Mouse (Mus musculus): ENCODE data around the gene 1700020A23Rik. TPM values are rescaled to one million over a fixed set of nuclear protein-coding genes. Genes with fewer than 3 reads are reported as not detected.
A peak's percentile ranks its signal among the peaks of the same experiment; 100 is the strongest.

The 1700020A23Rik gene
- polyA plus RNA-seq, 1 experiment from 2014 or later, result not detected

GRCm38 (mm10) chr2:130421781-130422620 lies 16.9 kb downstream of the 1700020A23Rik start:
- H3K36me3 ChIP-seq (ENCODE audit: control insufficient read depth, insufficient read depth, low read length), result no peaks in the 10 kb centered on the region
- WGBS, result 97% methylated on average over 26 of the region's 26 CpGs
- no peak overlapping the region for H3K27ac ChIP-seq (ENCODE audit: low read depth, low read length)
- DNase-seq (ENCODE audit: low spot score) (no peak), ATAC-seq (ENCODE audit: low FRiP score) (no peak)
- H3K4me2 ChIP-seq (replicated peaks; ENCODE audit: low read depth, low read length), result no peak overlapping the region
- no peaks in the 10 kb centered on the region for H3K9me3 ChIP-seq (ENCODE audit: control insufficient read depth, low read length)
- H3K4me1 ChIP-seq (replicated peaks; ENCODE audit: control insufficient read depth, insufficient read depth, low read length), result 0 out of 2 replicates have a peak, but pooled peaks cover 4% of the 10 kb centered on the region
- H3K27me3 ChIP-seq (ENCODE audit: control insufficient read depth, insufficient read depth, low read length), result no peaks in the 10 kb centered on the region
- H3K4me3 ChIP-seq (ENCODE audit: low read depth, low read length), result no peak overlapping the region
- no peak overlapping the region for H3K9ac ChIP-seq (ENCODE audit: low read depth, low read length)

DNA sequence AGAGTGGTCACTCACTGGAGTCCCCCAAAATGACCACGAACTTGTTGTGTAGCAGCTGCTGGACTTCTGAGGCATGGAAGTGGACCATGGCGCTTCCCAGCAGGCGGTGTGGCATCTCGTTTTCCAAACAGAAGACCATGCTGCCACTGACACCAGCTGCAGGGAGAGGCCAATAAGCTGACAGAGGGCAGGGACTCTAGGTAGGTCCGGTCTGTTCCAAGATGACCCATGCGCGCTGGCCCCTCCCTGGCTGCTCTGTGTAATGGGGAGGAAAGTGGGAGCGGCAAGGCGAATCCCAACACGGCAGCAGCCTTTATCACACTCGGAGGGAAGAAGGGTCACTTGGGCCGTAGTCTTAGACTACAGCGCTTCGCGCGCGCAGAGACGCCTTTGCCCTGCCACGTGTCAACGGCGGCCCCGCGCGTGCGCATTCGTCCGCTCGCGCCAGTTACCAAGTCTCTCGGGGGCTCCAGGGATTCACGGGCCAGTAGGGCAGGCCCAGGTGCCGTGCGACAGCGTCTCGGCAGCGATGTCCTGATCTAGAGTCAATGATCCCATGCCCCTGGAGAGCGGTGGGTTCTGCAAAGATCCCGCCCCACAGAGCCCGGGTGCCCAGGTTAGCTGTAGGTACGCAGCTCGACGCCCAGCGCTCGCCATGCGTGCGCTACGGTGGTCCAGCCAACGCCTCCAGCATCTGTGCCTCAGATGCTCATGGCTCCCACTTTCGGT lies 18.5 kb downstream of the 1700020A23Rik start:
- Histone ChIP-seq H3K27me3 (ENCODE audit: control insufficient read depth, insufficient read depth, low read length) (no peaks in the 10 kb centered on the region), H3K4me3 (ENCODE audit: low read depth, low read length) (peak overlapping the region; percentile 79), H3K27ac (ENCODE audit: low read depth, low read length) (peak overlapping the region; percentile 77), H3K9me3 (ENCODE audit: control insufficient read depth, low read length) (no peaks in the 10 kb centered on the region), H3K36me3 (ENCODE audit: control insufficient read depth, insufficient read depth, low read length) (no peaks in the 10 kb centered on the region), H3K9ac (ENCODE audit: low read depth, low read length) (peak overlapping the region; percentile 87), H3K4me2 (replicated peaks; ENCODE audit: low read depth, low read length) (peak overlapping the region; percentile 83), H3K4me1 (replicated peaks; ENCODE audit: control insufficient read depth, insufficient read depth, low read length) (0 out of 2 replicates have a peak, but pooled peaks cover 4% of the 10 kb centered on the region)
- WGBS, result 18% methylated on average over 49 of the region's 49 CpGs
- DNase-seq (ENCODE audit: low spot score) (peak; percentile 88), ATAC-seq (ENCODE audit: low FRiP score) (peak; percentile 78)

DNA sequence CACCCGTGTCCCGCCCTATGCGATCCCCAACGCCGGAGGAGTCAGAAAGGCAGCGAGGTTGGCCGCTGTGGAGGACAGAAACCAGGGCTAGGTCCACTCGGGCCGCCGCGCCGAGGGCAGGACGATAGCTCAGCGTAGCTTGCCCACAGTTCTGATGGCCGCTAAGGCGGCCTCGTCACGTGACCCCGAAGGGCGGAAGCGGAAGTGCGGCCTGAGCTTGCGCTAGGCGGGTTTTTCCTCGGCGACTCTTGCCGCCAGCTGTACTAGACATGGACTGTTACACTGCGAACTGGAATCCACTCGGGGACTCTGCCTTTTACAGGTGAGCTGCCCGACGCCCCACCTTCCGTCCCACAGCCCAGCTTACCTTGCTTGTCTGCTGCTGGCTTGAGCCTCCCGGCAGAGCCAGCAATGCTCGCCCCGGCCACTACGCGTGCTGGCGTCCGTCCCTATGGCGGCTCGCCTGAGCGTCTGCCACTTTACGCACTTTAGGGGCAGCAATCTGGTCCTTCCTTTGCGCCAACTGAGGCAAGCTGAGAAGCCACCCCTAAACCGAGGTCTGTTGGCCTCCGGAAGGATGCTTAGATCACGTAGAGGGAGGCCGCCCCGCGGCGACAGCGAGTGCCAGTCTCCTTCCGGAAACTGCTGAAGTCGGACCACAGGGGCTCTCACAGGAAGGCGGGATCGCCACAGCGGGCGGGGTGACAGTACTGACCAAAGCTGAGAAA lies 19.2 kb downstream of the 1700020A23Rik start, which contains the start of the genes Vps16 and Pced1a:
Vps16 (plus strand) TSS at position 214 of the 728 bp plus-strand sequence.
Pced1a (minus strand) TSS at position 576 of the 728 bp plus-strand sequence.
- WGBS, result under 1% methylated on average over 58 of the region's 58 CpGs
- ATAC-seq (ENCODE audit: low FRiP score), result peak; percentile 96
- H3K27ac ChIP-seq (ENCODE audit: low read depth, low read length), result peak within 1 kb of the TSS; percentile 77

DNA sequence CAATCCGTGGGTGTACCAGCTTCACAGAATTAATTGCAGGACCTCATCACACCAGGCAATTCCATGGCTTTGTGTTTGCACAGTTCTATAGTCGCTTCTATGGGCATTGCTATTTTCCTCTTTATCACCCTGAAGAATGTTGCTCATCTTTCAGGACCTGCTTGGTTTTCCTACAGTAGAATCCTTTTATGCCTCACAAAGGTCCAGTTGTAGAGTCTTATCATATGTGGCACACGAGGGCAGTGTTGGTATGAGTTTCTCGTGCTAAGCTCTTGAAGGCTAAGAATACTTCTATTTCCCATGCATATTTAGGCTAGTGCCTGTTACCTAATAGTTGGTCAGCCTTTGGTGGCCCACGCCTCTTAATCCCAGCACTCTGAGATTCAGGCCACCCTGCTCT lies 20.1 kb downstream of the 1700020A23Rik start:
- Histone ChIP-seq H3K9me3 (ENCODE audit: control insufficient read depth, low read length) (no peaks in the 10 kb centered on the region), H3K4me2 (replicated peaks; ENCODE audit: low read depth, low read length) (peak overlapping the region; percentile 83), H3K4me1 (replicated peaks; ENCODE audit: control insufficient read depth, insufficient read depth, low read length) (0 out of 2 replicates have a peak, but pooled peaks cover 4% of the 10 kb centered on the region), H3K27ac (ENCODE audit: low read depth, low read length) (no peak overlapping the region), H3K36me3 (ENCODE audit: control insufficient read depth, insufficient read depth, low read length) (no peaks in the 10 kb centered on the region), H3K9ac (ENCODE audit: low read depth, low read length) (peak overlapping the region; percentile 87; the same call in 1 of the 2 replicates), H3K27me3 (ENCODE audit: control insufficient read depth, insufficient read depth, low read length) (no peaks in the 10 kb centered on the region), H3K4me3 (ENCODE audit: low read depth, low read length) (peak overlapping the region; percentile 79)
- ATAC-seq (ENCODE audit: low FRiP score), result no peak
- no peak for DNase-seq (ENCODE audit: low spot score)
- WGBS, result 56% methylated on average over 5 of the region's 5 CpGs

More for the DNA sequence above, 19.2 kb downstream of the 1700020A23Rik start, which contains the start of the genes Vps16 and Pced1a:
- Histone ChIP-seq H3K36me3 (ENCODE audit: control insufficient read depth, insufficient read depth, low read length) (no peaks in the 10 kb centered on the region), H3K4me1 (replicated peaks; ENCODE audit: control insufficient read depth, insufficient read depth, low read length) (0 out of 2 replicates have a peak, but pooled peaks cover 4% of the 10 kb centered on the region), H3K4me2 (replicated peaks; ENCODE audit: low read depth, low read length) (peak within 1 kb of the TSS; percentile 83), H3K9ac (ENCODE audit: low read depth, low read length) (peak within 1 kb of the TSS; percentile 87), H3K4me3 (ENCODE audit: low read depth, low read length) (peak within 1 kb of the TSS; percentile 79), H3K27me3 (ENCODE audit: control insufficient read depth, insufficient read depth, low read length) (no peaks in the 10 kb centered on the region), H3K9me3 (ENCODE audit: control insufficient read depth, low read length) (no peaks in the 10 kb centered on the region)
- DNase-seq (ENCODE audit: low spot score), result peak; percentile 96

DNA sequence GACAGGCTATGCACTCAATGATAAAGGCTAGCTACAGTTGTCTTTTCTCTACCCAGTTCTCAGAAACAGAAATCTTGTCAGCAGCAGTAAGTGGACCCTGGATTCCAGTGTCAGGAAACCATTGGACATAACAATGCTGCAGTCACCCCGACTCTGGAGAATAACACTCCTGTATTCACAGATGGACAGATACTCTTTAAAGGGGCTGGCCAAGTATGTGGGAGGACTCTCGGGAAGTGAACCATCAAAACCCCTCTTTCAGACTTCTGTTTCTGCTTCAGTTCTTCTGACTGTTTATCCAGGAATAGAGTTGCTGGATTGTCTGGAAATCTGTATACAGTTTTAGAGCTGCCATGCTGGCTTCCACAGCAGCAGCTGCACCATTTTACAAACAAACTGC lies 24.8 kb downstream of the 1700020A23Rik start:
- 0 out of 2 replicates have a peak, but pooled peaks cover 2% of the 10 kb centered on the region for H3K4me1 ChIP-seq (replicated peaks; ENCODE audit: control insufficient read depth, insufficient read depth, low read length)
- no peaks in the 10 kb centered on the region for H3K27me3 ChIP-seq (ENCODE audit: control insufficient read depth, insufficient read depth, low read length)
- no peaks in the 10 kb centered on the region for H3K36me3 ChIP-seq (ENCODE audit: control insufficient read depth, insufficient read depth, low read length)
- no peak overlapping the region for H3K4me3 ChIP-seq (ENCODE audit: low read depth, low read length)
- no peak overlapping the region for H3K4me2 ChIP-seq (replicated peaks; ENCODE audit: low read depth, low read length)
- H3K9ac ChIP-seq (ENCODE audit: low read depth, low read length), result no peak overlapping the region
- WGBS, result 76% methylated on average over 2 of the region's 2 CpGs
- H3K27ac ChIP-seq (ENCODE audit: low read depth, low read length), result no peak overlapping the region
- DNase-seq (ENCODE audit: low spot score) (no peak), ATAC-seq (ENCODE audit: low FRiP score) (no peak)
- H3K9me3 ChIP-seq (ENCODE audit: control insufficient read depth, low read length), result no peaks in the 10 kb centered on the region

- Histone ChIP-seq H3K4me3 (ENCODE audit: low read depth, low read length) (no peak overlapping the region), H3K36me3 (ENCODE audit: control insufficient read depth, insufficient read depth, low read length) (no peaks in the 10 kb centered on the region), H3K27me3 (ENCODE audit: control insufficient read depth, insufficient read depth, low read length) (no peaks in the 10 kb centered on the region), H3K9ac (ENCODE audit: low read depth, low read length) (no peak overlapping the region), H3K4me1 (replicated peaks; ENCODE audit: control insufficient read depth, insufficient read depth, low read length) (no peaks in the 10 kb centered on the region), H3K9me3 (ENCODE audit: control insufficient read depth, low read length) (no peaks in the 10 kb centered on the region), H3K4me2 (replicated peaks; ENCODE audit: low read depth, low read length) (no peak overlapping the region), H3K27ac (ENCODE audit: low read depth, low read length) (no peak overlapping the region)
- DNase-seq (ENCODE audit: low spot score) (no peak), ATAC-seq (ENCODE audit: low FRiP score) (no peak)
- WGBS, result 82% methylated on average over 3 of the region's 3 CpGs
Observed at GRCm38 (mm10) chr2:130430484-130430883, 25.4 kb downstream of the 1700020A23Rik start.

- Histone ChIP-seq H3K4me1 (replicated peaks; ENCODE audit: control insufficient read depth, insufficient read depth, low read length) (no peaks in the 10 kb centered on the region), H3K27me3 (ENCODE audit: control insufficient read depth, insufficient read depth, low read length) (no peaks in the 10 kb centered on the region), H3K27ac (ENCODE audit: low read depth, low read length) (no peak overlapping the region), H3K36me3 (ENCODE audit: control insufficient read depth, insufficient read depth, low read length) (no peaks in the 10 kb centered on the region), H3K4me3 (ENCODE audit: low read depth, low read length) (no peak overlapping the region), H3K4me2 (replicated peaks; ENCODE audit: low read depth, low read length) (no peak overlapping the region), H3K9me3 (ENCODE audit: control insufficient read depth, low read length) (no peaks in the 10 kb centered on the region), H3K9ac (ENCODE audit: low read depth, low read length) (no peak overlapping the region)
- ATAC-seq (ENCODE audit: low FRiP score), result no peak
- 88% methylated on average over 3 of the region's 3 CpGs for WGBS
- DNase-seq (ENCODE audit: low spot score), result no peak
Observed at GRCm38 (mm10) chr2:130432157-130432556, 27.1 kb downstream of the 1700020A23Rik start.

DNA sequence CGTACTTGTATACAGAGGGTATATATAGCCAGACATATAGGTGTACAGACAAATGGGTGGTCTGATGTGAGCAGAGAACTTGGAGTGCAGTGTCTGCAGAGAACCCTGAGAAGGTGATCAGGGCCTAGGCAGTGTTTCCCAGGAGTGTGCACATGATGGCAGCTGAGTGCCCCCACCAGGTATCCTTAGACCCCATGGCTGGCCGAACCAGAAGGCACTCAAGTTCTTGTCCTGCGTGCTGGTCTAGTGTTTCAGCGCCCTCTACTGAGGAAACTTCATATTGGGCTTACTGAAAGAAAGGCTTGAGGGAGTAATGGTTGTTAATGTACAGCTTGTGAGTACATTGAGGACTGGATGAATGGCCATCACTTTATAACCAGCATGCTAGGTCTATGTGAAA lies 28.1 kb downstream of the 1700020A23Rik start:
- H3K4me2 ChIP-seq (replicated peaks; ENCODE audit: low read depth, low read length), result no peak overlapping the region
- peak; percentile 65 for ATAC-seq (ENCODE audit: low FRiP score)
- H3K27me3 ChIP-seq (ENCODE audit: control insufficient read depth, insufficient read depth, low read length), result no peaks in the 10 kb centered on the region
- no peaks in the 10 kb centered on the region for H3K4me1 ChIP-seq (replicated peaks; ENCODE audit: control insufficient read depth, insufficient read depth, low read length)
- no peak overlapping the region for H3K27ac ChIP-seq (ENCODE audit: low read depth, low read length)
- no peaks in the 10 kb centered on the region for H3K9me3 ChIP-seq (ENCODE audit: control insufficient read depth, low read length)
- no peaks in the 10 kb centered on the region for H3K36me3 ChIP-seq (ENCODE audit: control insufficient read depth, insufficient read depth, low read length)
- WGBS, result 27% methylated on average over 4 of the region's 4 CpGs
- no peak overlapping the region for H3K9ac ChIP-seq (ENCODE audit: low read depth, low read length)
- peak; percentile 70 for DNase-seq (ENCODE audit: low spot score)
- H3K4me3 ChIP-seq (ENCODE audit: low read depth, low read length), result no peak overlapping the region
